Mouse (Mus musculus): ENCODE measurements around the gene Fmod.

GRCm38 (mm10) chr1:134036492-134036891 is 562 bp upstream of the Fmod start:
- peak; percentile 72 for TF ChIP-seq CTCF (IDR thresholded peaks at IDR 0.05; ENCODE audit: low read depth, low read length)
- no peak for TF ChIP-seq EP300 (IDR thresholded peaks at IDR 0.05; ENCODE audit: insufficient read depth, low read depth, low read length)
